Mouse (Mus musculus) adrenal gland, adult 2 months (tissue): Measurements from ENCODE around the gene Rbfox1. TPM values are rescaled to one million over a fixed set of nuclear protein-coding genes. Genes with fewer than 3 reads are reported as not detected.

ENCODE experiments used
- DNase-seq: peaks from one replicate; pipeline ENCODE4 v3.0.0; 2021
- polyA plus RNA-seq: library from polyadenylated mRNA; depleted of rRNA; stranded (reverse); fragments of >200 nt; gene quantifications from 2 replicates; pipeline ENCODE4 v1.2.3, GENCODE M21; 2012
- total RNA-seq, 2 experiments: library from RNA; stranded (reverse); gene quantifications; 2 replicates each; pipeline ENCODE4 v1.2.3; 2021

The Rbfox1 gene
- total and polyA plus RNA-seq, 3 experiments = 1.3 to 1.4 (median 1.4) TPM

GRCm38 (mm10) chr16:6930795-6931194 is 1045.6 kb downstream of the Rbfox1 start:
- DNase-seq = no peak

DNA sequence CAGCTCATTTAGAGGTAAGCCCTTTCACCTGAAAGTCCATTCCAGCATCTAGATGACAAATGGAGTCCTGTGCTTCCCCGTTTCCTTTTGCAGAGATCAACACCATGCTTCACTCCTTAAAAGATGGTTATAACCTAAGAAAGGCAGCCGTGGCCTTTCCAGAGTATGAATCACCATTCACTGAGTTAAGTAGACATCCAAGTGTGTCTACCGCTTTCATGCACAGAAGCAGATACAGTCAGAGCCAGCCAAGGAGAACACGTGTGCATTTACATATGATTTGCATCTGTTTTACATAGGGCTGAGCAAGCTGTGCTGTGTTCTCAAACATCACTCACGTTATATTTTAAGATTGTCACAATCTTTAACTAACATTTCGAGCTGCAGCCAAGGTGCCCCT is 1061.0 kb downstream of the Rbfox1 start:
- no peak for DNase-seq

DNA sequence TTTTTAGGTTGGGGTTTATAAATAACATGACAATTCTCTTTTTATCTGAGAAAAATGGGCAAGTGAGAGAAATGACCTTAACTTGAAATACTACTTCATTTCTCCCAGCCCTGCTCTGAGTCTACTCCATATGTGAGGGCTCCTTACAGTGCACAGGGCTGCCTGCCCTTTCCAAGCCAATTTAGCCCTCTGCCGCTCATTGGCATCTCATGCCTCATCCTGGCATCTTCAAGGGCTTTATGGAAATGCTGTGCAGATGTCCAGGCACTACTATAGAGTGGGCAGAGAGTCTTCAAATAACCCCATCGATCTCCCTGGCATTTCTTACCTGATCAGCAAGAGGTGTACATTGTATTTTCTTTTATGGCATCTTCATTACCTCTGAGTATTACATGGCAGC is 1064.5 kb downstream of the Rbfox1 start:
- no peak for DNase-seq

- DNase-seq = no peak
Observed at GRCm38 (mm10) chr16:6955102-6955675, 1070.0 kb downstream of the Rbfox1 start.

- DNase-seq = no peak
Observed at GRCm38 (mm10) chr16:6961931-6962379, 1076.8 kb downstream of the Rbfox1 start.

DNA sequence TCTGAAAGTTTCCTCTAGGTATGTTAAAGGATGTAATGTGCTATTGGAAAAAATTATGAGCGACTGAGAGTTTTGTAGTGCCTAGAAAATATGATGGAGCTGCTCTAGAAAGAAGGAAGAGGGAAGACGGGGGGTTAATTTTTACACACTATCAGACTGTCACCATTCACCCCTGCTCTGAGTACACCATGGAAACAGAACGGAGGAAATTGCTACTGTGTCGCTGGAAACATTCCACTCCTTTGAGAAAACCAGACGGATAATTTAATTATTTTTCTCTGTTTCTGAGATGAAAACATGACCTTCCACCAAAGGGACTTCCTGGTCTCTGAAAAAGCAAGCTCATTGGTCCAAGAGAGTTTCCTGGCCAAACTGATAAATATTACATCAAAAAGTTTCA is 1077.4 kb downstream of the Rbfox1 start:
- no peak for DNase-seq

- peak; percentile 63 for DNase-seq
Observed at GRCm38 (mm10) chr16:6963533-6963932, 1078.4 kb downstream of the Rbfox1 start.

GRCm38 (mm10) chr16:6964720-6965583 is 1079.8 kb downstream of the Rbfox1 start:
- no peak for DNase-seq

GRCm38 (mm10) chr16:6969986-6970385 is 1084.8 kb downstream of the Rbfox1 start:
- no peak for DNase-seq

DNA sequence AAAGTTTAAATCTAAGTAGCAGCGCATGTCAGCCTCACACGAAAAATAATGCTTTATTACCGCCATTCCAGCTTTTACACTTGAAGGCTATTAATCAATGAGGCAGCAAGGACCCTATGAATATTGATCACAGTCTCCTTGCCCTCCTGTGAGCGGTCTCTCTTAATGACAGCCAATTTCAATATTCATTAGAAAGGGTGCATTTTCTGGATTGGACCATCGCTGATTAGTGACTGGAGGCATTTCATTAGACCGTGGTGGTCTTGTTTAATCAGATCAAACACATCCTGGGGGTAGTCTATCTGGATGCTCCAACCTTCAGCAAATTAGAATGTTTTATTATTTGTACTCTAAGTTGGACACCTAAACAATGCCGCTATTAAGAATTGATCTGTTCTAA is 1091.2 kb downstream of the Rbfox1 start:
- no peak for DNase-seq

GRCm38 (mm10) chr16:6983947-6984346 is 1098.8 kb downstream of the Rbfox1 start:
- no peak for DNase-seq

GRCm38 (mm10) chr16:6986031-6986430 is 1100.9 kb downstream of the Rbfox1 start:
- no peak for DNase-seq

DNA sequence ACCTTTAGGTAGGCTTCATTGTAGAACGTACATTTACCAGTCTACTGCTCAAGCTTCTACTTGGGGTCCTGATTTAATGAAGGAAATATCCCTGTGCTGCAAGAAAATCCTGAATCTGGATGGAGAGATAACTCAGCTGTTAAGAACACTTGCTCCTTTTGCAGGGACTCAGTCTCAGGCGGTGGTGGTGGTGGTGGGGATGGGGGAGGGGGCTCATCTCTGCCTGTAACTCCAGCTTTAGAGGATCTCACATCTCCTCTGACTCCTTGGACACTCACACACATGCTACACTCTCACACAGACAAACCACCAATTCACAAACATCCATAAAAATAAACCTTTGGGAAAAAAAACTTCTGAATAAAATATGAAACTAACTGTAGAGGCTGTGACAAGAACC is 1101.3 kb downstream of the Rbfox1 start:
- DNase-seq = no peak

DNA sequence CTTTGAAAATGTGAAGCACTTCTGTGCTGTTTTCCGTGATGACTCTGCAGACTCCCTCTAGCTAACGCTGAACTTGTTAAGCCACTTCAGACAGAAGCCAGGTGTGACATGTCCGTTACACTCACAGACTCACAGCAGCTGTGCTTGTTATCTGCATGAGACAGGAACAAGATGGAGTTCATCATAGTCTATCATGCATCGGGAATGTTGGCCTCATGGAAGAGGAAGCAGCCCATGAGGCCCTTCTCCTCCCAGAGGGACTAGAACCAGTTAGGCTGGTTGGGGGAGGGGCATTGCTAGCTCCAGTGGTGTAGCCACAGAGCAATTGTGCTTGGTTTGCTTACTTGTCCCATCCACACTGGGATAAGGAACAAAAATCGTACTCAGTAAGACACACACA is 1107.1 kb downstream of the Rbfox1 start:
- DNase-seq = no peak

- DNase-seq = no peak
Observed at GRCm38 (mm10) chr16:6993180-6993579, 1108.0 kb downstream of the Rbfox1 start.

DNA sequence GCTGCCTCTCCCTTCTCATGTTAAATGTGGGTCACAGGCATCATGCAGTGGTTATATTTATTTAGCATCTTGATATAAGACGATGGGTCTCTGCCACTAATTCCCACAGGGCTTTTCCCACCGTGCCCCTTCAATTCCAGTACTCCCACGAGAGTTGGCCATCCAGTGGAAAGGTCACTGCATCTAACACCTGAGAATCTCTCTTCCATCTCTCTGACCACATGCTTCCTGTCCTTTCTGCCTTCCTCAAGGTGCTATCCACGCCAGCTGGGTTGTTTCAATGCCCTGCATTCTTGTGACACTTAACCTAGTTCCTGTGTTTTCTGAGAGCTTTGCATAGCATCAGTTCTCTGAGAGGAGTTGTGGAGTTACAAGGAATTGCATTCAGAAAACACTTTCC is 1112.0 kb downstream of the Rbfox1 start:
- no peak for DNase-seq

GRCm38 (mm10) chr16:6997834-6998233 is 1112.7 kb downstream of the Rbfox1 start:
- no peak for DNase-seq

- DNase-seq = no peak
Observed at GRCm38 (mm10) chr16:7004565-7004964, 1119.4 kb downstream of the Rbfox1 start.

GRCm38 (mm10) chr16:7005478-7005877 is 1120.3 kb downstream of the Rbfox1 start:
- DNase-seq = peak; percentile 12

DNA sequence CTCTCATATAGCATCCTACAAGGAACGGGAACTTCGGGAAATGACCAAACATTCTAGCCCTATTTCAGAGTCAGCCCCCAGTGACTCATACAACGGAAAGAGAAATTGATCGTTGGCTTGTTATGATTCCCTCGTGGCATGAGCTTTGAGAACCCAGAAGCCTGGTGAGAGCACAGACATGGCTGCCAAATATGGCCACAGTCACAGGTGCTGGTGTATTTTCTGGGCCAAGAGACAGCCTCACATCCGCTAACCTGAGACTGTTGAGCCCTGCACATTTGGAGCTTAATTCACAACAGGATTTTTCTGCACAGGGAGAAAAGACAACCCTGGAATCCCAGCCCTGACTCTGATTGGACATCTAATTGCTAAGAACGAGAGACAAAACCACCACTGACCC is 1132.2 kb downstream of the Rbfox1 start:
- DNase-seq = no peak

DNA sequence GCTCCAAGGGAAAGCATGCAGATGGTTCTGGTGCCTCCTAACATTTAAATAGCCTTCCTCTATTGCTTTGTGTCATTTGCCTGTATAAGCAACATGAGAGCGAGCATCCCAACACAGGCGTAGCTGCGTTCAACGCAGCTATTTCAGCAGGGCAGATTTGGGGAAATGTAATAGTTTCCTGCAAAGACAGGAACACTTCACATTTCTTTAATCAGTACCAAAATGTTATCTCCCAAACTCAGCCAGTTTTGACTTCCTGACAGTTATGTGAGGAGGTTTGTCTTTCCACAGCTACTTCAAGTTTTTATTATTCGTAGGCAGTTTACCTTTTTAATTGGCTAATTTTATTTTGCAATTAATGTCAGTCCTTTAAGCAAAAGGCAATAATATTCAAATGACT is 1149.1 kb downstream of the Rbfox1 start:
- DNase-seq = no peak

DNA sequence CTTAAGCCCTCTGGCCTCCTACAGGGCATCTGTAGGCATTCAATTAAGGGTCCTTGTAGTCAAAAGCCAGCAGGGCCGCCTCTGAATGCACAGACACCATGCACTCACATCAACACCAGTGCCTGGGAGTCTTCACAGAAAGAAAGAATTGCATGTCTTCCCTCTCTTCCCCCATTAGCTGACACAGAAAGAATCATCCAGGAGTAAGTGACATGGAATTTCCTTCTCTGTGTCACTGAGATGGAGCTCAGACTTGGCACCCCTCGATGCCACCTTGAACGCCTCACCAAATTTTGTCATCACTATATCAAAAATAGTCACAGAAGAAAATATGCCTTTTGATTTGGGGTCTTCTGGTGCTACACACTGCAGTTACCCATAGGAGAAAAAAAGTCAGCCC is 1151.4 kb downstream of the Rbfox1 start:
- no peak for DNase-seq

- DNase-seq = no peak
Observed at GRCm38 (mm10) chr16:7036988-7037387, 1151.8 kb downstream of the Rbfox1 start.
